Mouse (Mus musculus): Measurements from ENCODE around the gene Maml2.

GRCm38 (mm10) chr9:13522061-13522820 is 224.5 kb downstream of the Maml2 start:
- TF ChIP-seq CTCF (conservative IDR thresholded peaks at IDR 0.05; ENCODE audit: low read length) (no peak), POU5F1 (IDR thresholded peaks at IDR 0.05; ENCODE audit: borderline replicate concordance, low read length) (no peak), NANOG (IDR thresholded peaks at IDR 0.05; ENCODE audit: borderline replicate concordance, low read length) (no peak)

Measured in E14TG2a.4 (cell line).